Mouse (Mus musculus): ENCODE results near the gene Nup107. TPM values are rescaled to one million over a fixed set of nuclear protein-coding genes. Genes with fewer than 3 reads are reported as not detected.

The Nup107 gene
- polyA plus RNA-seq, 1 experiment: not detected

DNA sequence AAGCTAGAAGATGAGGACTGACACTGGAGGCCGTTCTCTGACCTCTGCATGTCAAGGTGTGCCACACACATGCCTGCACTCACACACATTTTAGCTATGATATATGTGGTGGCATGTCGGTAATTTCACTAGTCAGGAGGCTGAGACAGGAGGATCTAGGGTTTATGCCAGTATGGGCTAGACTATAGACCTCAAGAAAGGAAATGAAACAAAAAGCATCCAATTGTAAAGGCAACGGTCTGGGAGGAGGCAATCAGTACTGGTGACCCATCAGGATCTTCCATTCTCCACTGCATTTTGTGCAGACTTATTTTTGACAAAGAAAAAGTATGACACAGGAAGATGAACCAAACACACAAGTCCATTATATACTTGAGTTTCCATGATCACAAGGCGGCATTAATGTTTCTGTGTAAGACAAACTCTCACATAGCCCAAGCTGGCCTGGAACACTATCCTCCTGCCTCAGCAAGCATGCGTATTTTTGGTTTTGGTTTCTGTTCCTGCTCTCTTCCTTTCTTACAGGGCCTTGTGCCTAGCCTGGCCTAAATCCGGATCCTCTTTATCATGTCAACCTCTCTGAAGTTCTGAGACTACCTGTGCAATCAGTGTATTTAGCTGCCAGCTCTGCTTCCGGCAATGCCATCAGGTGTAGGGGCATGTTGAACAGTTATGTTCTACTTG is 37.1 kb upstream of the Nup107 start:
- 91% methylated on average over 7 of the region's 7 CpGs for WGBS
- H3K4me3 ChIP-seq (ENCODE audit: insufficient read depth, low read depth, low read length): no peak overlapping the region
- H3K27ac ChIP-seq (ENCODE audit: insufficient read depth, low read depth, low read length): peak overlapping the region; percentile 19; the same call in 1 of the 2 replicates

DNA sequence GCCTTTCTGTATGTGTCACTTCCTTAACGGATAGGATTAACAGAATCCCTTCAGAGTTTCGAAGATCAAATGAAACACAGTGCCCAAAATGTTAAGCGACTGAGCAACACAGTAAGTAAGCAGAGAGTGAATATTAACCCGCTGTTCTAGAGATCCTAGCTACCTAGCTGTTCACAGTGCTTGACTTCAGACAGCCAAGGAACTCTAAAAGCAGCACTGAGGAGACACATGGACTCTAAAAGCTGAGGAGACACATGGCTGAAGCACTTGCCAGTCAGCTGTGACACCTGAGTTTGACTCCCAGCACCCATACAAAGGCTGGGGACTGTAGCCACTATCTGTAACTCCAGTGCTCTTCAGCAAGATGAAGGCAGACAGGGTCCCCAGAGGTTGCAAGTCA is 36.5 kb upstream of the Nup107 start:
- peak overlapping the region; percentile 19; the same call in 1 of the 2 replicates for H3K27ac ChIP-seq (ENCODE audit: insufficient read depth, low read depth, low read length)
- TF ChIP-seq CTCF (IDR thresholded peaks at IDR 0.05; ENCODE audit: insufficient read depth, low read depth, low read length) (no peak), POLR2A (IDR thresholded peaks at IDR 0.05; ENCODE audit: insufficient read depth, low read depth, low read length) (no peak)
- H3K4me1 ChIP-seq (ENCODE audit: control insufficient read depth, insufficient read depth, low read length): peaks cover 14% of the 10 kb centered on the region
- WGBS: 51% methylated on average over 4 of the region's 4 CpGs
- H3K4me3 ChIP-seq (ENCODE audit: insufficient read depth, low read depth, low read length): no peak overlapping the region

More for the DNA sequence above, 37.1 kb upstream of the Nup107 start:
- TF ChIP-seq CTCF (IDR thresholded peaks at IDR 0.05; ENCODE audit: insufficient read depth, low read depth, low read length) (no peak), POLR2A (IDR thresholded peaks at IDR 0.05; ENCODE audit: insufficient read depth, low read depth, low read length) (no peak)
- peaks cover 12% of the 10 kb centered on the region for H3K4me1 ChIP-seq (ENCODE audit: control insufficient read depth, insufficient read depth, low read length)

DNA sequence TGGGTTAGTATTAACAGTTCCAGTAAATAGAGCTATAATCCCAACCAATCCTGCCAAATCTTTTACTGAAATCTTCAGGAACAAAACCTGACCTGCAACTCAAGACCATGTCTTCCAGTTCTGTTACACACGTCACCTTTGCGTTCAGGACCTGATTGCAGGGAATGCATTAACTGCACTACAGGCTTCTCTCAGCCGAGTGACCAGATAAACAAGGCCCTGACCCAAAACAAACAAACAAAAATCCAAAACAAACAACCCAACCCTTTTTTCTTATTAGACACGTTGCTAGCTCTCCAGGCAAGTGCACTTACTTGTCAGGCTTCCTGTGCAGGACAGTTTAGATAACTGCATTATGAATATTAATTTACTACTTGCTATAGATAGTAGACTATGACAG is 36.0 kb upstream of the Nup107 start:
- peak overlapping the region; percentile 78 for H3K27ac ChIP-seq (ENCODE audit: insufficient read depth, low read depth, low read length)
- H3K4me1 ChIP-seq (ENCODE audit: control insufficient read depth, insufficient read depth, low read length): peaks cover 14% of the 10 kb centered on the region
- TF ChIP-seq POLR2A (IDR thresholded peaks at IDR 0.05; ENCODE audit: insufficient read depth, low read depth, low read length) (no peak), CTCF (IDR thresholded peaks at IDR 0.05; ENCODE audit: insufficient read depth, low read depth, low read length) (no peak)
- WGBS: 50% methylated on average over 4 of the region's 4 CpGs
- H3K4me3 ChIP-seq (ENCODE audit: insufficient read depth, low read depth, low read length): no peak overlapping the region

DNA sequence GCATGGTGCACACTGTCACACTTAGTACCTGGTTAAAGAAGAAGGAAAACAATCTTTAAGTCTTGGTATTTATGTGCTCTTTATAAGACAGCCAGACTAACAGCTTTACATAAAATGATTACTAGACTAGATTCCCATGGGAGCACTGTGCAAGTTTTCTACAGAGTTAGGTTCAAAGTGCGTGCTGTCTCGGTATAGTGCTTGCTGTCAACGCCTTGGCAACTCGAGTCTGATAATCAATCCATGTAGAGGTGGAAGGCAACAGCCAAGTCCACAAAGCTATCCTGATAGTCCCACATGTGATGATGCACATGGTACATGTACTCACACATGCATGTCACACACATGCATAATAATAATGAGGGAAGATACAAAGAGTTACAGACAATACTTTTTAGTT is 32.1 kb upstream of the Nup107 start:
- peaks cover 20% of the 10 kb centered on the region for H3K4me1 ChIP-seq (ENCODE audit: control insufficient read depth, insufficient read depth, low read length)
- H3K27ac ChIP-seq (ENCODE audit: insufficient read depth, low read depth, low read length): no peak overlapping the region
- TF ChIP-seq CTCF (IDR thresholded peaks at IDR 0.05; ENCODE audit: insufficient read depth, low read depth, low read length): no peak
- no peak for TF ChIP-seq POLR2A (IDR thresholded peaks at IDR 0.05; ENCODE audit: insufficient read depth, low read depth, low read length)
- H3K4me3 ChIP-seq (ENCODE audit: insufficient read depth, low read depth, low read length): no peak overlapping the region
- 83% methylated on average over 4 of the region's 4 CpGs for WGBS

DNA sequence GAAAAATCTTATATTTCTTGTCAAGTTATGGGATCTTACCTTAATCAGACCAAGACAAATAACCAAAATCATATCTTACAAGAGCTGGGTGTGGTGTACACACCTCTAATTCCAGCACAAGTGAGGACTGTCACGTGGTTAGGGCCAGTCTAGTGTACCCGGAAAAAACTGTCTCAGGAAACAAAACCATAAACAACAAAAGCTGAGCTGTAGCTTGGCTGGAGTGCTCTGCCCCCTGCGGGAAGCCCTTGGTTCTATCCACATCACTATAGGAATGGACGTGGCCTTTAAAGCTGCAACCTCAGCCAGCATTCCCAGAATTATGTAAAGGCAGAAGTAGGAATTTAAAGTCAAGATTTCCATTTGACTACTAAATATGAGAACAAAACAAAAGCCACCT is 31.6 kb upstream of the Nup107 start:
- Histone ChIP-seq H3K4me3 (ENCODE audit: insufficient read depth, low read depth, low read length) (no peak overlapping the region), H3K27ac (ENCODE audit: insufficient read depth, low read depth, low read length) (no peak overlapping the region), H3K4me1 (ENCODE audit: control insufficient read depth, insufficient read depth, low read length) (peaks cover 18% of the 10 kb centered on the region)
- TF ChIP-seq POLR2A (IDR thresholded peaks at IDR 0.05; ENCODE audit: insufficient read depth, low read depth, low read length): no peak
- WGBS: 44% methylated on average over 4 of the region's 4 CpGs

DNA sequence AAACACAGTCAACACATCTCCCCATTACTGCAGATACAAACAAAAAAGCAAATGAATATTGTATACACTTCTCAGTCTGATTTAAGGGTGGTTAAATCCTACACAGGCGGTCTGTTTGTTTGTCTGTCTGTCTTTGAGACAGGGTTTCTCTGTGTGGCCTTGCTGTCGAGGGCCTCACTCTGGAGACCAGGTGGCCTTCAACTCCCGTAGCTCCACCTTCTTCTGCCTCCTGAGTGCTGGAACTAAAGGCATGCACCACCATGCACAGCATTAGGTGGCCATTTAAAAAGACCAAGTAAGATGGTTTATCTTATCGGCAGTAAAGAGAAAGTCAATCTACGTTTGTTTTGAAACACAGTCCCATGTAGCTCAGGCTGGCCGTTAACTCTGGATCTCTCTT is 30.8 kb upstream of the Nup107 start:
- no peak overlapping the region for H3K27ac ChIP-seq (ENCODE audit: insufficient read depth, low read depth, low read length)
- no peak overlapping the region for H3K4me3 ChIP-seq (ENCODE audit: insufficient read depth, low read depth, low read length)
- H3K4me1 ChIP-seq (ENCODE audit: control insufficient read depth, insufficient read depth, low read length): peaks cover 16% of the 10 kb centered on the region
- WGBS: 79% methylated on average over 6 of the region's 6 CpGs
- TF ChIP-seq CTCF (IDR thresholded peaks at IDR 0.05; ENCODE audit: insufficient read depth, low read depth, low read length) (no peak), POLR2A (IDR thresholded peaks at IDR 0.05; ENCODE audit: insufficient read depth, low read depth, low read length) (no peak)

DNA sequence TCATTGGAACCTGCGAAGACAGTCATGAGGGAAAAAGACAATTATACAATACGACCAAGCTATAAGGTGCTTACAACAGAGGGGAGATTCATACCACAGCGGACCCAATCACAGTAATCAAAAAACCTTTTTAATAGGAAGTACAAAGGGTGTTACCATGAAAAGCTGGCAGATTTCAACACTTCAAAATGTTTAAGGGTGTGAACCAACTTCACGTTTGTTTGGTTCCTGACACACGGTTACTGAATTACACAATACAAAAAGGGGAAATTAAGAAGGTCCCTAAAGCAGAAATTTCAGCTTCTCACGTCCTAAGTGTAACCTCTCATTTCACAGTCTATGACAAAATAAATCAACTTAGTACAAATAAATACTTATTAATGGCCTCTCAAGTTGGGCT is 26.1 kb upstream of the Nup107 start:
- H3K4me3 ChIP-seq (ENCODE audit: insufficient read depth, low read depth, low read length): no peak overlapping the region
- TF ChIP-seq CTCF (IDR thresholded peaks at IDR 0.05; ENCODE audit: insufficient read depth, low read depth, low read length) (no peak), POLR2A (IDR thresholded peaks at IDR 0.05; ENCODE audit: insufficient read depth, low read depth, low read length) (no peak)
- 0 out of 2 replicates have a peak, but pooled peaks cover 6% of the 10 kb centered on the region for H3K4me1 ChIP-seq (ENCODE audit: control insufficient read depth, insufficient read depth, low read length)
- H3K27ac ChIP-seq (ENCODE audit: insufficient read depth, low read depth, low read length): no peak overlapping the region
- WGBS: 69% methylated on average over 6 of the region's 6 CpGs

DNA sequence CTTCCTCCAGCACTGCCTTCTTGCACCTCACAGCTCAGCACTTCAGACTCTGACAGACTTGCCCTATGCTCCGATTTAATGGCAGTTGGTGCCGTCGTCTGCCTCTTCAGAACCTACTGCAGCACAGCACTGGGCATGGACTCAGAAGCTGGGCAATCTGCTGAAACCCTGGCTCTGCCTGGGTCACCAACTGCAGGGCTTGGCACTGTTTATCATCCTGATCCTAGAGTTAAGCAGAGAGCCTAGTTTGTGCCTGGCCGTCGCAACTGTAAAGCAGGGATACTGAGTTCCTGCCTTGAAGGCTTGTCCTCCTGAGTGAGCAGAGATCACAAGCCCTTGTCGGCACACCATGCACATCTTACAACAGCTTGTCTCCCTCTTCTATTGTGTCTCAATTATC is 24.2 kb upstream of the Nup107 start:
- 85% methylated on average over 6 of the region's 6 CpGs for WGBS
- H3K4me3 ChIP-seq (ENCODE audit: insufficient read depth, low read depth, low read length): no peak overlapping the region
- TF ChIP-seq POLR2A (IDR thresholded peaks at IDR 0.05; ENCODE audit: insufficient read depth, low read depth, low read length) (no peak), CTCF (IDR thresholded peaks at IDR 0.05; ENCODE audit: insufficient read depth, low read depth, low read length) (no peak)
- 0 out of 2 replicates have a peak, but pooled peaks cover under 1% of the 10 kb centered on the region for H3K4me1 ChIP-seq (ENCODE audit: control insufficient read depth, insufficient read depth, low read length)
- H3K27ac ChIP-seq (ENCODE audit: insufficient read depth, low read depth, low read length): no peak overlapping the region

DNA sequence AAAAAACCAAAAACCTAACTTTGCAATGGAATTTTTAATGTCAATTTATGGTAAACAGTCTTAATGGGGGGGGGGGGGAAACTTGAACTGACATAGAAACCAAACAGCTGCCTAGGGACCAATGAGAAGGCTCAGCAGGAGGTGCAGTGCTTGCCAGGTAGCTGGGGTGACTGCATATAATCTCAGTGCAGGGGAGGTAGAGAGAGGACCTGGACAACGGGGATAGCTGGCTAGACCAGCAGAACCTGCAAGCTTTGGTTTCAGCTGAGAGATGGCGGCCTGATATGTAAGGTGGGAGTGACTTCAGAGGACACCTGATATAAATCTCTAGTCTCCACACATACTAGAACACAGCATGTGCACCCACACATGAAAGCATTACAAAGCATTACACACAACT is 20.0 kb upstream of the Nup107 start:
- no peak overlapping the region for H3K4me3 ChIP-seq (ENCODE audit: insufficient read depth, low read depth, low read length)
- no peak overlapping the region for H3K27ac ChIP-seq (ENCODE audit: insufficient read depth, low read depth, low read length)
- TF ChIP-seq POLR2A (IDR thresholded peaks at IDR 0.05; ENCODE audit: insufficient read depth, low read depth, low read length) (no peak), CTCF (IDR thresholded peaks at IDR 0.05; ENCODE audit: insufficient read depth, low read depth, low read length) (no peak)
- H3K4me1 ChIP-seq (ENCODE audit: control insufficient read depth, insufficient read depth, low read length): no peaks in the 10 kb centered on the region
- 86% methylated on average over 2 of the region's 2 CpGs for WGBS

Data from olfactory bulb, adult 2 months (tissue).